In the genomic region with DNA sequence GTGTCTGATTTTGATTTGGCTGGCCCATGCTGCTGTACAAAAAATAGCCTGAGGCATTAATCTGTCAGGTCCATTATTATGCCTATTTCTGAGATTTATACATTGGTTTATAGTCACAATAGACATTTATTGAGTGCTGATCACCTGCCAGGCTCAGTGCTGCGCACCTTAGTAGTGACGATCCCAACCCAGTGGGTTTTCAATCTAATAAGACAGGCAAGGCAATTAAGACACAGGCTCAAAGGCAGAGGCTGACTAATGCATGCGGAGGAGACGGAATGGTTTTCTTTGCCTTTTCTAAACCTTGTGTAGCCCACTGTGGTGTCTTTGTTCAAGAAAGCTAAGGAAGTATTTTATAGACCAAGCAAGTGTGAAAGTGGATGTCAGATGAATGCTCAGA, we compare ENCODE assay signal across 31 mouse cellular contexts.
A peak's percentile ranks its signal among the peaks of the same experiment; 100 is the strongest.
DNase-seq lines count a peak whose midpoint lies in the region; ATAC-seq and TF ChIP-seq lines count a peak whose summit lies in the region.
"Had no signal": no experiment of that assay in that cellular context is flagged by ENCODE, and none has a peak within 500 bp of the region (broad histone marks: within the 10 kb centered on the region; RNA-seq: fewer than 3 reads in every experiment).

No protein-coding gene starts in this region.

- H3K9ac ChIP-seq in forebrain, embryonic 13.5 days = no peak overlapping the region
- H3K9ac ChIP-seq in forebrain, embryonic 15.5 days (replicated peaks) = no peak overlapping the region
- H3K9ac ChIP-seq in midbrain, embryonic 15.5 days = no peak overlapping the region
- H3K9ac ChIP-seq in neural tube, embryonic 15.5 days (replicated peaks) = no peak overlapping the region
- no peak overlapping the region for H3K9ac ChIP-seq in intestine, postnatal 0 days (ENCODE audit: low read depth, low read length)
- H3K9ac ChIP-seq: heart, embryonic 12.5 days; hindbrain, embryonic 14.5 days; limb, embryonic 15.5 days; liver, embryonic 13.5 days; neural tube, embryonic 13.5 days had no signal

- 15% methylated on average over 4 of the region's 4 CpGs for WGBS in forebrain, embryonic 13.5 days
- WGBS in forebrain, embryonic 15.5 days = 14% methylated on average over 4 of the region's 4 CpGs
- 31% methylated on average over 4 of the region's 4 CpGs for WGBS in midbrain, embryonic 15.5 days
- 16% methylated on average over 4 of the region's 4 CpGs for WGBS in neural tube, embryonic 15.5 days
- 88% methylated on average over 4 of the region's 4 CpGs for WGBS in intestine, postnatal 0 days

- DNase-seq in forelimb bud, embryonic 11.5 days (ENCODE audit: low read depth, low spot score) = peak; percentile 0
- no peak for DNase-seq in testis, postnatal 14 days (ENCODE audit: low spot score)
- DNase-seq in adrenal gland, postnatal 10 days = no peak
- DNase-seq: adrenal gland, postnatal 14 days; cerebellum, adult 11-12 months; cerebellum, adult 9-11 months; gastrocnemius, postnatal 25 days; heart, adult 11 months; kidney, adult 18-20 months; kidney, postnatal 36 days; layer of hippocampus, postnatal 36 days; liver, embryonic 13.5 days; lung, adult 18-20 months; lung, postnatal 4 days; right cerebral cortex, adult 18-20 months; spleen, adult 18-20 months; thymus, adult 18-20 months; thymus, postnatal 25 days had no signal

- peaks cover 4% of the 10 kb centered on the region; the same call in 1 of the 2 replicates for H3K4me1 ChIP-seq in forebrain, embryonic 13.5 days
- no peaks in the 10 kb centered on the region for H3K4me1 ChIP-seq in forebrain, embryonic 15.5 days
- no peaks in the 10 kb centered on the region for H3K4me1 ChIP-seq in midbrain, embryonic 15.5 days
- no peaks in the 10 kb centered on the region for H3K4me1 ChIP-seq in neural tube, embryonic 15.5 days
- H3K4me1 ChIP-seq in intestine, postnatal 0 days (replicated peaks; ENCODE audit: control insufficient read depth, insufficient read depth, low read length) = no peaks in the 10 kb centered on the region
- H3K4me1 ChIP-seq: heart, embryonic 12.5 days; limb, embryonic 10.5 days; limb, embryonic 15.5 days; liver, embryonic 13.5 days; megakaryocyte, embryonic 14.5 days had no signal

- ATAC-seq in forebrain, embryonic 13.5 days = peak; percentile 38; the same call in 1 of the 2 replicates
- no peak for ATAC-seq in forebrain, embryonic 15.5 days (replicated peaks)
- ATAC-seq in midbrain, embryonic 15.5 days (replicated peaks) = peak; percentile 81
- peak; percentile 45; the same call in 1 of the 2 replicates for ATAC-seq in neural tube, embryonic 15.5 days (ENCODE audit: low FRiP score)
- ATAC-seq in intestine, postnatal 0 days = no peak
- ATAC-seq: lung, postnatal 0 days; Patski had no signal

- no peak for TF ChIP-seq CTCF in intestine, postnatal 0 days (IDR thresholded peaks at IDR 0.05; ENCODE audit: low read depth)

- H3K4me2 ChIP-seq in forebrain, embryonic 13.5 days = no peak overlapping the region
- H3K4me2 ChIP-seq in forebrain, embryonic 15.5 days (replicated peaks) = no peak overlapping the region
- H3K4me2 ChIP-seq in midbrain, embryonic 15.5 days = no peak overlapping the region
- no peak overlapping the region for H3K4me2 ChIP-seq in neural tube, embryonic 15.5 days
- H3K4me2 ChIP-seq in intestine, postnatal 0 days (replicated peaks; ENCODE audit: low read depth) = no peak overlapping the region
- H3K4me2 ChIP-seq: heart, embryonic 12.5 days; hindbrain, embryonic 14.5 days; limb, embryonic 15.5 days; liver, embryonic 13.5 days; neural tube, embryonic 13.5 days had no signal

- H3K27ac ChIP-seq in forebrain, embryonic 13.5 days = no peak overlapping the region
- H3K27ac ChIP-seq in forebrain, embryonic 15.5 days (replicated peaks) = no peak overlapping the region
- no peak overlapping the region for H3K27ac ChIP-seq in midbrain, embryonic 15.5 days
- no peak overlapping the region for H3K27ac ChIP-seq in neural tube, embryonic 15.5 days (replicated peaks)
- H3K27ac ChIP-seq in intestine, postnatal 0 days (ENCODE audit: low read depth, low read length) = no peak overlapping the region
- H3K27ac ChIP-seq: hindbrain, embryonic 14.5 days; limb, embryonic 10.5 days; limb, embryonic 15.5 days; liver, embryonic 13.5 days; neural tube, embryonic 13.5 days had no signal

- H3K36me3 ChIP-seq in forebrain, embryonic 13.5 days (ENCODE audit: poor library complexity, severe bottlenecking) = no peaks in the 10 kb centered on the region
- no peaks in the 10 kb centered on the region for H3K36me3 ChIP-seq in forebrain, embryonic 15.5 days
- H3K36me3 ChIP-seq in midbrain, embryonic 15.5 days (replicated peaks) = no peaks in the 10 kb centered on the region
- H3K36me3 ChIP-seq in neural tube, embryonic 15.5 days = no peaks in the 10 kb centered on the region
- H3K36me3 ChIP-seq in intestine, postnatal 0 days (ENCODE audit: control insufficient read depth, insufficient read depth) = no peaks in the 10 kb centered on the region
- H3K36me3 ChIP-seq: heart, embryonic 12.5 days; limb, embryonic 10.5 days; limb, embryonic 15.5 days; liver, embryonic 13.5 days; neural tube, embryonic 13.5 days had no signal

- no peaks in the 10 kb centered on the region for H3K9me3 ChIP-seq in forebrain, embryonic 13.5 days (replicated peaks)
- no peaks in the 10 kb centered on the region for H3K9me3 ChIP-seq in forebrain, embryonic 15.5 days
- no peaks in the 10 kb centered on the region for H3K9me3 ChIP-seq in midbrain, embryonic 15.5 days
- H3K9me3 ChIP-seq in neural tube, embryonic 15.5 days (replicated peaks) = no peaks in the 10 kb centered on the region
- H3K9me3 ChIP-seq in intestine, postnatal 0 days (ENCODE audit: control insufficient read depth) = no peaks in the 10 kb centered on the region
- H3K9me3 ChIP-seq: heart, embryonic 12.5 days; limb, embryonic 10.5 days; limb, embryonic 15.5 days; liver, embryonic 13.5 days; megakaryocyte, embryonic 14.5 days; neural tube, embryonic 13.5 days had no signal

- no peaks in the 10 kb centered on the region for H3K27me3 ChIP-seq in forebrain, embryonic 13.5 days
- H3K27me3 ChIP-seq in forebrain, embryonic 15.5 days = no peaks in the 10 kb centered on the region
- H3K27me3 ChIP-seq in midbrain, embryonic 15.5 days (replicated peaks) = no peaks in the 10 kb centered on the region
- H3K27me3 ChIP-seq in neural tube, embryonic 15.5 days (replicated peaks) = no peaks in the 10 kb centered on the region
- no peaks in the 10 kb centered on the region for H3K27me3 ChIP-seq in intestine, postnatal 0 days (replicated peaks; ENCODE audit: control insufficient read depth, insufficient read depth, low read length)
- H3K27me3 ChIP-seq: heart, embryonic 12.5 days; limb, embryonic 15.5 days; liver, embryonic 13.5 days; megakaryocyte, embryonic 14.5 days; neural tube, embryonic 13.5 days; Patski had no signal

- H3K4me3 ChIP-seq in forebrain, embryonic 13.5 days = no peak overlapping the region
- no peak overlapping the region for H3K4me3 ChIP-seq in forebrain, embryonic 15.5 days
- H3K4me3 ChIP-seq in midbrain, embryonic 15.5 days = no peak overlapping the region
- no peak overlapping the region for H3K4me3 ChIP-seq in neural tube, embryonic 15.5 days (replicated peaks)
- H3K4me3 ChIP-seq in intestine, postnatal 0 days (ENCODE audit: low read depth, low read length) = no peak overlapping the region
- H3K4me3 ChIP-seq: heart, embryonic 12.5 days; limb, embryonic 10.5 days; limb, embryonic 15.5 days; liver, embryonic 13.5 days; megakaryocyte, embryonic 14.5 days; neural tube, embryonic 13.5 days had no signal

Comparison
In these comparisons a context has a peak if more than half of its experiments do, and no peak if none do; other contexts are left out.
1. ATAC-seq: peak in forebrain, embryonic 13.5 days (single experiment), midbrain, embryonic 15.5 days (single experiment) and neural tube, embryonic 15.5 days (single experiment); none in forebrain, embryonic 15.5 days (single experiment) and intestine, postnatal 0 days (single experiment).